Mouse (Mus musculus) bone marrow, adult 2 months (tissue): ENCODE measurements around the gene Ints5.

ENCODE experiments used
- CTCF ChIP-seq: fragments of 200-500 bp; IDR thresholded peaks from 2 replicates; pipeline ENCODE4 v1.5.1; 2011; ENCODE audit warnings: low read length, control low read depth; ENCODE audit not compliant: control insufficient read depth, insufficient read depth
- POLR2A ChIP-seq: fragments of 200-500 bp; IDR thresholded peaks from 2 replicates; pipeline ENCODE4 v1.6.1; 2011; ENCODE audit warnings: low read depth, mild to moderate bottlenecking, control low read depth, low read length, borderline replicate concordance; ENCODE audit not compliant: control insufficient read depth

GRCm38 (mm10) chr19:8853117-8853516 lies 39.7 kb upstream of the Ints5 start:
- TF ChIP-seq CTCF (no peak), POLR2A (no peak)
